Mouse (Mus musculus): ENCODE measurements around the gene Tmem169. TPM values are rescaled to one million over a fixed set of nuclear protein-coding genes. Genes with fewer than 3 reads are reported as not detected.

Gene Tmem169
- total RNA-seq, 2 experiments from 2014 or later: not detected

DNA sequence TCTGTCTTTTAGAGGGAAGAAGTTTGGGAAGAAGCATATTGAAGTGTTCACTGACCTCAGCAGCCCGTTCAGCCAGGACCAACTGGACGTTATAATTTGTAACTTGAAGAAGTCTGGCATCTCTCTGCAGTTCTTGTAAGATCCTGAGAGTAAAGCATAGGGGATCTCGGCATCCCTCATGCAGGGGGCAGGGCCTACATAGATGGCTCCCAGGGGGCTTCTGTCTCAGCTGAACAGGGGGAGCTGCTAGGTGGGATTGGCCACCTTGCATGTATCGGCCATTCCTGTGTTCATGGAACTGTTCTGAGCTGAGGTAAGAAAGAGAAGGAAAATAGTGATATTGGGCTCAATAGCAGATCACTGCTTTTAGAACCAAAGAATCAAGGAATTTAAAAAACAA, 31.3 kb downstream of the Tmem169 start:
- ATAC-seq (replicated peaks; ENCODE audit: low FRiP score, low TSS enrichment, poor library complexity, severe bottlenecking): no peak

DNA sequence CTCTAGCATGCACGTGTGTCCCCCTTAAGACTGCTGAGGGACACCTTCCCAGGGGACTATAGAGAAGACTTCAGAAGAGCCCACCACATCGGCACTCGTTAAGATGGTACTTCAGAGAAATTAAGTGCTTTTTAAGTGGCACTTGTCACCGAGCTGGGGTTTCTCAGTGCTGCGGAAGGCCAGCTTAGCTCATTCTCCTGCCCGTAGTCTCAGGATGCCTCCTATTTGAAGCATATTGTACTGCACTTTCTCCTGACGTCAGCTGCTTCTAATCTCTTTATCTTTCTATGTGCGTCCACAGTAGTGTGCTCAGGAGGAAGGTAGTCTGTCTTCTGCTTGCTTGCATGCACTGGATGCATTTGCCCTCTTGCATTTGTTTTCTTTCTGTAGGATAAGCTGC, 32.2 kb downstream of the Tmem169 start:
- no peak for ATAC-seq (replicated peaks; ENCODE audit: low FRiP score, low TSS enrichment, poor library complexity, severe bottlenecking)

DNA sequence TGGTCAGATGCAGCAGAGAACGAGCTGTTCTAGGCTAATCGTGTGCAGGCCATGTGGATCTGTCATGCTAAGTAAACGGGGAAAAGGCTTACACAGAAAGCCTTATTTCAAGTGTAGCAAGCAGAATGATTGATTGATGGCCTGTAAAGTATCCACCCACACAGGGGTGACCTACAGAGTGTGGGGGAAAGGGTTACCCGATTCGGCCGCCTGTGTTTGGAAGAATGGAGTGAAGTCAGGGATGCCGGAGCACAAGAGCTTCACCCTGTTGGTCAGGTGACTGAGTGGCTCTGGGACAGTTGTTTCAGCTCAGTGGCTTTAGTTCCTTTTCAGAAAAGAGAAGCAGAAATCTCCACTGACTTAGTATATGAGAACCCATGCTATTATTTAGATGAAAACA, 32.7 kb downstream of the Tmem169 start:
- no peak for ATAC-seq (replicated peaks; ENCODE audit: low FRiP score, low TSS enrichment, poor library complexity, severe bottlenecking)

DNA sequence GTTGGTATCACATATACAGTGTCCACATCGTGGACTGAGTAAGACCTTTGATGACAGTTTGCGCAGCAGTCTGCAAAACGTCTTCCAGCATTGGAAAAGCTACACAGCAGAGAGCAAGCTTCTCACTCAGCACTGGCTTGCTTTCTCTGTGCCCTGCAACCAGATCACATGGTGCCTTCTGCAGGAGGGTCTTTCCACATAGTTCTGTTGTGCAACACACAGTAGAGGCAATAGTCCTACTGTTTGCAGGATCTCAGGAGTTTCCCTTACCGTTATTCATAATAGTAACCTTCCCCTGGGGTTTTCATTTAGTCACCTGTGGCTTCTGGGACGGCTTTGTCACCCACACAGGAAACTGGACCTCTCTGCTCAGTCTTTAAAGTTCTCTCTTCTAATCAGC, 36.6 kb downstream of the Tmem169 start:
- ATAC-seq (replicated peaks; ENCODE audit: low FRiP score, low TSS enrichment, poor library complexity, severe bottlenecking): no peak

DNA sequence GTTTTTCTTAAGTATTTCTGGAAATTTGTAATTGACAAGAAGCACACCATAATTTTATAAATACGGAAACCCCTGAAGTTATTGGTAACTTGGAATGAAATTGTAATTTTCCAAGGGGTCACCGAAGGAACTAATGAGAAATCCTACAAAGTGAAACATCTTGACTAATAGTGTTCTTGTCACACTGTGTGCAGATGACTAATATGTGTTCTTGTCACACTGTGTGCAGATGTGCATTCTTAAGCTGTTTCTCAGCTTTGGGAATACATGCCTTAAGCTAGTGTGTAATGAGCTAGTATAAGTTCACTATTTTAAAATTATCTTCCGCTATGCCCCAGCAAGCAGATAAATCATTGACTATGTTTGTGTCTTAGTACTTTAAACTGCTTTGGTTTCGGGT, 39.1 kb downstream of the Tmem169 start:
- ATAC-seq (replicated peaks; ENCODE audit: low FRiP score, low TSS enrichment, poor library complexity, severe bottlenecking): no peak

DNA sequence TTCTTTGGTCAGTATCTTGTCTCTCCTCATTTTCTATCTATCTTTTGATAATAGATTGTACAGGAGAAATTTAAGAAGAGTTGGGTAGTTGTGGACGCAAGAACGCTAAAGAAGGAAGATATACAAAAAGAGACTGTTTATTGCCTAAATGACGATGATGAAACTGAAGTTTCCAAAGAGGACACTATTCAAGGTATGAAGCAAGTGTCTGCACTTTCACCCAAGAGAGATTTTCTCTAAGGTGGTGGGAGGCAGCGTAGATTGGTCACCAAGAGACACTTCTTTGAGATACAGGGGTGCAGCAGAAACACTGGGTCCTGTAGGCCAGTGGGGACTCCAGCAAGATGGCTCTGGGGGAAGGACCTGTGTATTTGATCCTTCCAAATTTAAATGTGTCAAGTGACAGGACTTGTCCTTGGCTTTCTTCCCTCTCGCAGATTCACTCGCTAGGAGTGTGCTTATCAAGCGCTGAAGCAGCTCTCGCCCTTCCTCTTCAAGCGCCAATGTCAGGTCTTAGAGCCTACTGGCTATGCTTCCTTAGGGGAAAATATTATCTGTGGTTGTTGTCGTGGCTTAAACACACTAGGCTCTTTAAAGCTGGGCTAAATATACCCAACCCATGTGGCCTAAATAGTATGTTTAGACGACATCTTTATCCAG, 42.1 kb downstream of the Tmem169 start:
- ATAC-seq (replicated peaks; ENCODE audit: low FRiP score, low TSS enrichment, poor library complexity, severe bottlenecking): no peak

GRCm38 (mm10) chr1:72334807-72335206, 50.6 kb downstream of the Tmem169 start:
- ATAC-seq (replicated peaks; ENCODE audit: low FRiP score, low TSS enrichment, poor library complexity, severe bottlenecking): no peak

DNA sequence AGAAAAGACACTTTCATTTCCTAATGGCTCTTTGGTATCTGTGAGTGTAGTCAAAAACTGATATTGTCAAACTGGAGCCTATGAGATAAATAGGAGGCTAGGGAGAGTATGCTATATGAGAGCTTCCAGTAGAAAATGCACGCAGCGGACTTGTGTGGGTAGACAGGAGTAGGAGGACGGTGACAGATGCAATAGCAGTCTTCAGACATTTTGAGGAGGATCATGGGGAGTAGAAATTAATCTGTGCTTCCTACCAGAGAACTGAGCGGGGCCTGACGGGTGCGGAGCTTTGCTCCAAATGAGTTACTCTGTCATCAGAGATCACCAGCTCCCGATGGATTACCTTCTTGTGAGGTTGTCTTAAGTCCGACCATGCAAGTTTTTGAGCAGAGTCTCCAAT, 52.6 kb downstream of the Tmem169 start:
- no peak for ATAC-seq (replicated peaks; ENCODE audit: low FRiP score, low TSS enrichment, poor library complexity, severe bottlenecking)

DNA sequence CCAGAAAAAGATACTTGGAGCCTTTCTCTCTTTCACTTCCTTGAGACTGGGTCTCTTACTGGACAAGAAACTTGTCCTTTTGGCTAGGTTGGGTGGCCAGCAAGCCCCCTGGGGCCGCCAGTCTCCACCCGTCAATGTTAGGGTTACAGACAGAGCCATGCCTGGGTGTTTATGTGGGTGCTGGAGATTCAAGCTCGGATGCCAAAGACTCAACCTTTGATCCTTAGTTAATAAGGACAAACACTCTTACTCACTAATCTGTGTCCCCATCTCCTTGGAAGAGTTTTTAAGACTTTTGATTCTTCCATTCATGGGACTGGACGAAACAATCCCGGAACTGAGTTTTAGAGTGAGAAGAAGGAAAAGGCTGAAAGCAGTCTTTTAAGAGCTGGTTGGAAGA, 54.2 kb downstream of the Tmem169 start:
- ATAC-seq (replicated peaks; ENCODE audit: low FRiP score, low TSS enrichment, poor library complexity, severe bottlenecking): no peak

- ATAC-seq (replicated peaks; ENCODE audit: low FRiP score, low TSS enrichment, poor library complexity, severe bottlenecking): 0 out of 2 replicates have a peak, but pooled peaks have one; percentile 18
These were observed 63.7 kb downstream of the Tmem169 start for GRCm38 (mm10) chr1:72347873-72348272.

Other genes starting within 250 kb of the Tmem169 start
- not detected in 2 replicates for gene Mreg, start 72.1 kb upstream of the Tmem169 start, total RNA-seq (2014; fragmentation: Nextera tagmentation)
- not detected in 2 replicates for gene Mreg, start 72.1 kb upstream of the Tmem169 start, total RNA-seq (2017)
- gene Pecr, start 55 bp upstream of the Tmem169 start, total RNA-seq (2014; fragmentation: Nextera tagmentation): 16.5 and 18.1 TPM in 2 replicates
- gene Pecr, start 55 bp upstream of the Tmem169 start, total RNA-seq (2017): 13.3 and 23.8 TPM in 2 replicates
- gene Xrcc5, start 23.1 kb downstream of the Tmem169 start, total RNA-seq (2014; fragmentation: Nextera tagmentation): 39.9 and 42.5 TPM in 2 replicates
- gene Xrcc5, start 23.1 kb downstream of the Tmem169 start, total RNA-seq (2017): 72.9 and 78.9 TPM in 2 replicates

Data from megakaryocyte-erythroid progenitor cell, adult 5-6 weeks (primary cell).